Mouse (Mus musculus) thymus, adult 2 months (tissue): ENCODE measurements around the gene Angptl4.

ENCODE experiments used
- CTCF ChIP-seq: fragments of 200-500 bp; IDR thresholded peaks from 2 replicates; pipeline ENCODE4 v1.5.1; 2012; ENCODE audit warnings: mild to moderate bottlenecking, control low read depth, low read length, moderate library complexity, borderline replicate concordance; ENCODE audit not compliant: control insufficient read depth, poor library complexity, insufficient read depth; ENCODE audit errors: extremely low read depth
- POLR2A ChIP-seq: fragments of 200-500 bp; IDR thresholded peaks from 2 replicates; pipeline ENCODE4 v1.6.1; 2012; ENCODE audit warnings: mild to moderate bottlenecking, low read length, control low read depth, moderate library complexity; ENCODE audit not compliant: control insufficient read depth, poor library complexity, insufficient read depth; ENCODE audit errors: extremely low read depth

DNA sequence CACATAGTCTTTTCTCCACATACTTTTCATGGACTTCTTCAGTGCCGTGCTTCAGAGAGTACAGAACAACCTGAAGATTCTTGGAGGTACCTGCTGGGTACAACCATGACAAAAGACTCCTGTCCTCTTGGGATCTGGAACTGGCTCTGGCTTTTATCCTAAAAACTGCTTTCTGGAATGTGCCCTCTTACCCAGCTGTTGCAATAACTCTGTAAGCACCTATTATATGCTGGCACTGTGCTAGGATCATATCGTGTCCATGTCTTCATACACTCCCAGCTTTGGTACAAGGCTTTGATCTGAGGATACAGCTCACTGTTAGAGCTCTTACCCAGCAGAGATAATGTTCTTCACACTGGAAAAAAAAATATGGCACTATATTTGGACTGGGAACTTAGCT is 3.3 kb upstream of the Angptl4 start:
- TF ChIP-seq POLR2A (no peak), CTCF (no peak)
